Mouse (Mus musculus) Patski (cell line): ENCODE data around the gene Myo15b. TPM values are rescaled to one million over a fixed set of nuclear protein-coding genes. Genes with fewer than 3 reads are reported as not detected.
"Not testable (repeated sequence)": the region's sequence is repeated elsewhere in the genome, so short reads cannot be mapped to it uniquely, and the experiment has no call there.

Experiments
- ATAC-seq: fragments of 100-300 bp; one replicate; pipeline ENCODE4 v1.8.0; 2021
- CTCF ChIA-PET: fragments of 350-600 bp; sonication (Branson Sonifier 250); formaldehyde crosslinking; loops from one replicate; lab custom pipeline; 2022; ENCODE audit warnings: inconsistent platforms; lab: Charles Lee
- POLR2A ChIA-PET: fragments of 350-600 bp; sonication (Branson Sonifier 250); formaldehyde crosslinking; loops from one replicate; lab custom pipeline; 2022; ENCODE audit warnings: antibody characterized with exemption, inconsistent platforms; lab: Charles Lee
- DNase-seq: peaks from one replicate; pipeline ENCODE4 v3.0.0-alpha.2; 2011; ENCODE audit warnings: low read depth, low spot score
- H3K27me3 ChIP-seq: fragments of 371-371 bp; one replicate; pipeline ENCODE4 v1.5.1; 2021
- CTCF ChIP-seq: fragments of 100-300 bp; IDR thresholded peaks from one replicate; pipeline ENCODE4 v1.5.1; 2021
- in situ Hi-C: fragments of 300-500 bp; cut with MboI; formaldehyde crosslinking; loops from 3 replicates; pipeline ENCODE4 v1.11.1; 2018; ENCODE audit warnings: low pct_unique_long_range_greater_than_20kb, mixed read lengths
- polyA plus RNA-seq: library from polyadenylated mRNA; unstranded; gene quantifications from one replicate; pipeline ENCODE4 v1.2.3, GENCODE M21; 2021

Gene Myo15b
- polyA plus RNA-seq, 1 experiment from 2014 or later, result 1.4 TPM

DNA sequence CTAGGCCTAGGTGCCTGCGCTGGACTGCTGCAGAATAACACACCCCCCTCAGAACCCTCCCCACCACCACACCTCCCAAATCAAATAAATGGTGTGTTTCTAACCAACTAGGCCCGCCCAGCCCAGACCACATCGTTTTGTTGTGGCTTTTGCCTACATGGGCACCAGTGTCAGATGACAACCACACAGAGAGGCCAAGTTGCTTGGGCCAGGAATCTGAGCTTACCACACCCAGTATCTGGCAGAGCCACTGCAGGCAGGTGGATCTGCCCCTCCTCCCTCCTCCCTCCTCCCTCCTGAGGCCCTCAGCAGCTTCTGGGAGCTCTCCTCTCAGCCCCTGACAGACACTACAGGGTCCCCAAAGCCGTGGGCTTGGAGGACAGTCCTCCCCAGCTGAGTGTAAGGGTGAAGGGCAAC, 19.3 kb upstream of the Myo15b start:
- in situ Hi-C loops, result no loop called here
- TF ChIP-seq CTCF, result no peak
- ATAC-seq, result no peak
- DNase-seq, result no peak
- no peaks in the 10 kb centered on the region for H3K27me3 ChIP-seq
- CTCF ChIA-PET, result interaction anchor here (1.2 kb wide), 2 partner anchors 18 to 21 kb away, joined by 3 read pairs; no protein-coding TSS in a partner anchor
- POLR2A ChIA-PET, result interaction anchor here (1.1 to 1.2 kb wide), 2 partner anchors 9 to 19 kb away, joined by 3 read pairs; no protein-coding TSS in a partner anchor

DNA sequence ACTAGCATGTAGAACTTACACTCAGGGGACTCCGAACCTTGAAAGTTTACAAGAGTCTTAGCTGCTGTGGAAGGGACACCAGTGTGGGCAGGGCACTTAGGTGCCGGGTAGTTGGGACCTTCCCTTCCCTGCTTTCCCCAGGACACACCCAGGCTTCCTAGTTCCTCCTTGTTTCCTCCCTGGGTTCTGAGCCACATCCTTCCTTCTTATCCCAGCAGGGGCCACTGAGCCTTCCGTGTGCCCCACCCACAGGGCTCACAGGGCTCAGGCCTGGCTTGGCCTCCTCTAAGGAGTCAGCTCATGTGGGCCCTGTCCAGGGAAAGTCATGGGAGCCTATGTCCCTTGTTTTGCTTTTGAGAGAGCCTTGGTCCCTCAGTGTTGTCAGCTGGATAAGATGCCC, 18.5 kb upstream of the Myo15b start:
- CTCF ChIA-PET, result interaction anchor here (1.2 to 4.7 kb wide), 2 partner anchors 9 to 22 kb away, joined by 3 to 46 read pairs; no protein-coding TSS in a partner anchor
- POLR2A ChIA-PET, result interaction anchor here (0.6 to 1.6 kb wide), 3 partner anchors 9 to 20 kb away, joined by 3 to 6 read pairs (median 3); no protein-coding TSS in a partner anchor
- ATAC-seq (no peak), DNase-seq (no peak)
- no peak for TF ChIP-seq CTCF
- in situ Hi-C loops, result no loop called here
- H3K27me3 ChIP-seq, result no peaks in the 10 kb centered on the region

DNA sequence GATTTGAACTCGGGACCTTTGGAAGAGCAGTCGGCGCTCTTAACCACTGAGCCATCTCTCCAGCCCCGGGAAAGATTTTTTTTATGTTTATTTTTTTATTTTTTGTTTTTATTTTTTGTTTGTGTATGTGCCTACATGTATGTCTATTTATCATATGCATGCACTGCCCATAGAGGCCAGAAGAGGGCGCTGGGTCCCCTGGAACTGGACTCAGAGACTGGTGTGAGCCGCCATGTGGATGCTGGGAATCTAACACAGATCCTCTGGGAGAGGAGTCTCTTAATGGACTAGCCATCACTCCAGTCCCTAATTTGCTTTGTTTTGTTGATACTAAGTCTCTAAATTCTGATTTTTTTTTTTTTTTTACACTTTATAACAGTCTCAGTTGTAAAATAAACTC, 17.2 kb upstream of the Myo15b start:
- in situ Hi-C loops, result no loop called here
- no peak for TF ChIP-seq CTCF
- ATAC-seq, result no peak
- no peaks in the 10 kb centered on the region for H3K27me3 ChIP-seq
- no peak for DNase-seq
- ChIA-PET CTCF (interaction anchor here (1.1 to 4.7 kb wide), 4 partner anchors 11 to 18 kb away, joined by 3 to 46 read pairs (median 4); no protein-coding TSS in a partner anchor), POLR2A (interaction anchor here (0.7 to 3.3 kb wide), 4 partner anchors 8 to 172 kb away, joined by 3 to 27 read pairs (median 11); partner anchors contain the start of gene Galk1)

DNA sequence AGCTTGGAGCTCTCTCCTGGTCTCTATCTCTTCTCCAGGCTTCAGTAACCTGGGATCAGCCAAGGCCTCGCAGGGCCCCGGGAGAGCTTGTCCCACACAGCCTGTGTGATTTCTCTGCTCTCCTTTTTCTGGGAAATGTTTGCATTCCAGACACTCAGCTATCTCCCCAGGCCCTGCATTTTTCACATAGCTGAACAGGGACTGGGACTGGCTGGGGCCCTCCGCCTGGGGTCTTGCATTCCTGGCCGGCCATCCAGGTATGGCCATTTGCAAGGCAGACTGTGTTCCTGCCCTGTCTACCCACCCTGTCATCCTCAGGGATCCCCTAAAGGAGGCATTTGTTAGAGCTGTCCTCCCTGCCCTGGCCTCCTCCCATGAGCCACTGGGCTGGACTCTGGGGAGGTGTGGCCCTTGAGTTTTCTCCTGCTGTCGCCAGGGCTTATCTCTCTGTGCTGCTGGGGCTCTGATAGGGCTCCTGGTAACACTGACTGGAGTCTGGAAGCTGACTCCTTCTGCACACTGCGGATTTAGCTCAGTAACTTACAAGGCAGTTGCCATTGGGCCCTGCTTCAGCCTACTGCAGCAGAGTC, 16.1 kb upstream of the Myo15b start:
- in situ Hi-C loops, result no loop called here
- DNase-seq (no peak), ATAC-seq (peak; percentile 59)
- TF ChIP-seq CTCF, result no peak
- POLR2A ChIA-PET, result interaction anchor here (0.6 to 3.3 kb wide), 7 partner anchors 9 to 66 kb away, joined by 3 to 27 read pairs (median 5); partner anchors contain the start of genes Caskin2 and Tsen54
- H3K27me3 ChIP-seq, result no peaks in the 10 kb centered on the region
- CTCF ChIA-PET, result interaction anchor here (1.1 to 4.7 kb wide), 7 partner anchors 12 to 119 kb away, joined by 3 to 46 read pairs (median 4); no protein-coding TSS in a partner anchor

DNA sequence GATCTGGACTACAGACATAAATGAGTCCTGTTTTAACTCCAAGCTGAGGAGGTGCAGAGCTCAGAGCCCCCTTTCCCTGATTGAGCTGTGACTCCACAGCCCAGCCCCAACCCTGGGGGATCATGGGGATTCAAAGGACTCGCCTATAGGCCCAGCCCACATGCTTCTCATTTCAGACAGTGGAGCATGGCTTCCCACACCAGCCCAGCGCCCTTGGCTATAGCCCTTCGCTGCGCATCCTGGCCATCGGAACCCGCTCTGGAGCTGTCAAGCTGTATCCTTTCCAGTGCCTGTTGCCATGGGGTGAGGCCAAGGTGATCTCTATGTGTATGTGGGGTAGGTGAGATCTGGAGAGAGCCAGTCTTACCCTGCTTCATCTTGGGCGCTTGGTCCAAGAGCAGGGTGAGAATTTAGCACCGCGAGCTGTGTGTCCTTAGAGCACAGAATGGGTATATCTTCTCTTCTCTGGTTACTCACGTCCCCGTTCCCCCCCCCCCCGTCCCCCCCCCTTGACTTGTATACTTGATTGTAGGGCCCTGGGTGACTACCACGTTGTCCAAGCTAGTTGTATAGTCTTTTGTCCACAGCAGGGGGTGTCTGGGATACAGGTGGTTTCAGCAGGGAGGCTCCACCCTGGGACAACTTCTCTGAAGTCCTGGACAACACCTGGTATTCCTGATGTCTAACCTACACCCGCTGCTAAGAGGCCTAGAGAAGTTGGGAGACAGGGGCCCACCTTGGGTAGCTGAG, 14.9 kb upstream of the Myo15b start:
- ChIA-PET CTCF (interaction anchor here (1.4 to 4.7 kb wide), 4 partner anchors 10 to 121 kb away, joined by 3 to 46 read pairs (median 8); no protein-coding TSS in a partner anchor), POLR2A (interaction anchor here (0.6 to 3.3 kb wide), 8 partner anchors 10 to 28 kb away, joined by 3 to 27 read pairs (median 4); partner anchors contain the start of gene Tsen54)
- ATAC-seq, result no peak
- H3K27me3 ChIP-seq, result no peaks in the 10 kb centered on the region
- DNase-seq, result no peak
- in situ Hi-C loops, result no loop called here
- no peak for TF ChIP-seq CTCF

DNA sequence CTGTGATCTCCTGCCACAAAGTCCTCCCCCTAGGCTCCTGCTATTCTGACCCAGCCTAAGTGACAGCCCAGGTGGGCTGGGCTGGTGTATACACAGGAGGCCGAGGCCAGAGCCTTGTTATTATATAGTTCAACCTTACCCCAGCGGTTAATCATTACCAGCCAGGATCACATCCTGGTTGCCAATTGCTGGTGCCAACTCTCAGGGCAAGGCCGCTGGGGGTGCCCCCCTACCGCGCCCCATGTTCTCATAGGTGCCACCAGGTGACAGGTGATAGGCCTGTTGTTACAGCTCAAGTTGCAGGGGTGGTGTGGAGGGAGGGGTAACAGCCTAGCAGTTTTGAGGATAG, 14.3 kb upstream of the Myo15b start:
- no peaks in the 10 kb centered on the region for H3K27me3 ChIP-seq
- POLR2A ChIA-PET, result interaction anchor here (0.6 to 3.3 kb wide), 5 partner anchors 11 to 23 kb away, joined by 3 to 27 read pairs (median 4); no protein-coding TSS in a partner anchor
- no peak for TF ChIP-seq CTCF
- no peak for DNase-seq
- CTCF ChIA-PET, result interaction anchor here (1.3 to 4.7 kb wide), 4 partner anchors 10 to 37 kb away, joined by 3 to 46 read pairs (median 8); no protein-coding TSS in a partner anchor
- ATAC-seq, result no peak
- in situ Hi-C loops, result no loop called here

DNA sequence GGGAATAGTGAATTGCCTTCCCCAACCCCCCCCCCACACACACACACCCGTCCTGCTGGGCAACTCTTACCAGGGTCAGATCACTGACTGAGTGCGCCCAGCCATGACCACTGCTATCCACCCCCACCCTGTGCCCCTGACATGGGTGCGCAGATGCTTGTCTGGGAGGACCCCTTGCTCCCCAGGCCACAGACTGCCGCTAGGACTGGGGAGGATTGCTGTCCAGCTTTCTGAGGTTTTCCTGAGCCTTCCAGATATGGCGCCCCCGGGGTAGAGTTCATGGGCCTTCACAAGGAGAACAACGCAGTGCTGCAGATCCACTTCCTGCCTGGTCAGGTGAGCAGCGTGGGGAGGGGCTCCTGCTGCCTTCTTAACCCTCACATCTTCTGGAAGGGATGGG, 14.0 kb upstream of the Myo15b start:
- ChIA-PET POLR2A (interaction anchor here (0.6 to 3.3 kb wide), 4 partner anchors 11 to 24 kb away, joined by 3 to 27 read pairs (median 4); no protein-coding TSS in a partner anchor), CTCF (interaction anchor here (1.3 to 4.7 kb wide), 3 partner anchors 14 to 37 kb away, joined by 3 to 46 read pairs (median 13); no protein-coding TSS in a partner anchor)
- ATAC-seq (peak; percentile 31), DNase-seq (no peak)
- no peaks in the 10 kb centered on the region for H3K27me3 ChIP-seq
- in situ Hi-C loops, result no loop called here
- TF ChIP-seq CTCF, result no peak

DNA sequence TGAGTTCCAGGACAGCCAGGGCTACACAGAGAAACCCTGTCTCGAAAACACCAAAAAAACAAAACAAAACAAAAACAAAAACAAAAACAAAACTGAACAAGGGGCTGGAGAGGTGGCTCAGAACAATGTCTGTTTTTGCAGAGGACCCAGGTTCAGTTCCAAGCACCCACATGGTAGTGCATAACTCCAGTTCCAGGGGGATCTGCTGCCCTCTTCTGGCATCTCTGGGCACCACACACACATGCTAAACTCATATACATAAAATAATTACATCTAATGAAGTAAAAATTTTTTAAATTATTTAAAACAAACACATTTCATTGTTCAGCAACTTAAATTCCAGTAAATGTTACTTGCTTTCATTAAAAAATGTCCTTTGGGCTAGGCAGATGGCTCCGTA, 12.4 kb upstream of the Myo15b start:
- CTCF ChIA-PET, result no interaction called here
- no peak for ATAC-seq
- no peaks in the 10 kb centered on the region for H3K27me3 ChIP-seq
- POLR2A ChIA-PET, result no interaction called here
- no peak for DNase-seq
- in situ Hi-C loops, result no loop called here
- TF ChIP-seq CTCF, result no peak

DNA sequence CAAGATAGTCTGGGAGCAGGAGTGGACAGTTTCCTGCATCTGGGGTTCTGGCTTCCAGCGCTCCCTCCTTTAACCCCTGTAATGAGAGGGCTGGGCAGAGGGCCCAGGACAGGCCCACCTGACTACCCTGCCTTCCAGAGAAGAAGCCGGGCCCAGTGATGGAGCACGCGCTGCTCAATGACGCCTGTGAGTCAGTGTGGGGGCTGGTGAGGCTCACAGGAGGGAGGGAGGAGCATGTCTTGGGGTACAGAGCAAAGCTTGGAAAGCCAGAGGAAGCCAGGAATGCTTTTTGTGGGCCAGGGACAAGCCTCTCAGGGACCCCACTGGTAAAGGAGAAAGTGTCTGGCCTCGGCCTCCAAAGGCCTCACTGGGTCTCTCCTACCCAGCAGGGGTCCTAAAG, 3.5 kb upstream of the Myo15b start:
- no peak for TF ChIP-seq CTCF
- ChIA-PET CTCF (no interaction called here), POLR2A (interaction anchor here (0.8 kb wide), 1 partner anchor 31 kb away, joined by 3 read pairs; no protein-coding TSS in a partner anchor)
- DNase-seq (no peak), ATAC-seq (no peak)
- in situ Hi-C loops, result loop anchor here (5.0 kb wide), 2 partner anchors 32 to 137 kb away; partner anchors contain the start of gene Llgl2
- H3K27me3 ChIP-seq, result no peaks in the 10 kb centered on the region

DNA sequence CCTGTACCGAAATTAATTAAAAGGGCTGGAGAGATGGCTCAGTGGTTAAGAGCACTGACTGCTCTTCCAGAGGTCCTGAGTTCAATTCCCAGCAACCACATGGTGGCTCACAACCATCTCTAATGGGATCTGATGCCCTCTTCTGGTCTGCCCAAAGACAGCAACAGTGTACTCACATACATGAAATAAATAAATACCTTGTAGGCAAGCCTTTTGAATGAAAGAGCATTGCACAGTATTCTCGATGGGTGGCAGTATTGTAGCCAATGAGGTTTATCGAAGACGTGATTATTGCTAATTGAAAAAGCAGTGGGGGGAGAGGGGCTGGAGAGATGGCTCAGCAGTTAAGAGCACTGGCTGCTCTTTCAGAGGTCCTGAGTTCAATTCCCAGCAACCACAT, 1.1 kb upstream of the Myo15b start:
- CTCF ChIA-PET, H3K27me3 ChIP-seq, DNase-seq, ATAC-seq, POLR2A ChIA-PET: not testable (repeated sequence)
- in situ Hi-C loops, result loop anchor here (5.0 kb wide), 2 partner anchors 35 to 140 kb away; partner anchors contain the start of gene Llgl2
